ENCODE assay signal across 27 mouse cellular contexts in the genomic region with DNA sequence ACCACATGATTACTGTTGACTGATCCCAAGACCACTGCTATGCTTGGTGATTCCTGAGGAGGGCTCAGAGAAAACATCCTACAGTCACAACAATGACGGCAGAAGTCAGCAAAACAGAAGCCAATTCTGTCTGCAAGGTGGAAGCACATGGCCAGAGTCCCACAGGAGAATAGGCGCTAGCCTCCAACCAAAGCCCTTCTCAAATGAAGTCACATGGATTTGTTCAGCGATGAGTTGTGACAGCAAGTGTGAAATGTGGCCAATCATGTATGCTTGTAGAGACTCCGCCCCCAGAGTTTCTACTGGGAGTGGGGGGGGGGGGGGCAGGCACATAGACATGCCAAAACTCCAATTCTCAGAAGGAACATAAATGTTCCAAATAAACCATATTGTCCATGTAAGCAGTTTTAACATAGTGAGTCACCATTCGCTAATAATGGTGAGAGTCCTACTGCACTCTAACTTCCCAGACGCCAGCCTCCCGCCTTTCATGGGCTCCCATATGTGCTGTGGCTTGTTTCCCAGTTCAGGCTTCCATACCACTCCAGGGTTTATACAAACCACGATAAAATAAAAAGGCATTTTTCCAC.
A peak's percentile ranks its signal among the peaks of the same experiment; 100 is the strongest.
DNase-seq lines count a peak whose midpoint lies in the region; ATAC-seq and TF ChIP-seq lines count a peak whose summit lies in the region.
"Had no signal": no experiment of that assay in that cellular context is flagged by ENCODE, and none has a peak within 500 bp of the region (broad histone marks: within the 10 kb centered on the region; RNA-seq: fewer than 3 reads in every experiment).

No protein-coding gene starts in this region.

- 70% methylated on average over 8 of the region's 8 CpGs for WGBS in forebrain, embryonic 14.5 days
- WGBS in forebrain, embryonic 12.5 days: 88% methylated on average over 8 of the region's 8 CpGs
- WGBS in limb, embryonic 14.5 days: 66% methylated on average over 8 of the region's 8 CpGs

- H3K36me3 ChIP-seq in forebrain, embryonic 14.5 days (ENCODE audit: control insufficient read depth, insufficient read depth, low read length): no peaks in the 10 kb centered on the region
- H3K36me3 ChIP-seq in forebrain, embryonic 12.5 days (replicated peaks): no peaks in the 10 kb centered on the region
- no peaks in the 10 kb centered on the region for H3K36me3 ChIP-seq in limb, embryonic 14.5 days (ENCODE audit: control insufficient read depth, insufficient read depth, low read length)
- H3K36me3 ChIP-seq: embryonic facial prominence, embryonic 13.5 days; heart, embryonic 12.5 days; hindbrain, embryonic 15.5 days; kidney, embryonic 15.5 days; liver, embryonic 15.5 days; midbrain, embryonic 15.5 days had no signal

- H3K4me2 ChIP-seq in forebrain, embryonic 14.5 days (ENCODE audit: low read length): no peak overlapping the region
- no peak overlapping the region for H3K4me2 ChIP-seq in forebrain, embryonic 12.5 days
- no peak overlapping the region for H3K4me2 ChIP-seq in limb, embryonic 14.5 days (replicated peaks; ENCODE audit: low read depth, low read length, severe bottlenecking)
- H3K4me2 ChIP-seq: embryonic facial prominence, embryonic 13.5 days; heart, embryonic 12.5 days; hindbrain, embryonic 15.5 days; kidney, embryonic 15.5 days; liver, embryonic 15.5 days; lung, embryonic 14.5 days; midbrain, embryonic 15.5 days had no signal

- DNase-seq in forebrain, embryonic 14.5 days (ENCODE audit: low spot score): peak; percentile 65
- DNase-seq in layer of hippocampus, adult 11-12 months (ENCODE audit: low spot score): peak; percentile 17
- DNase-seq in layer of hippocampus, postnatal 14 days (ENCODE audit: low spot score in 2 of 2): no peak
- peak; percentile 8 for DNase-seq in NIH3T3 (ENCODE audit: low read depth)
- peak; percentile 63 for DNase-seq in limb, embryonic 14.5 days (ENCODE audit: low spot score)
- no peak for DNase-seq in c-Kit-positive CD71-positive TER-119-positive erythroid progenitor cells, embryonic 14.5 days (ENCODE audit: low spot score)
- DNase-seq: adrenal gland, postnatal 14 days; cerebellum, adult 9-10 months; gastrocnemius, adult 2 months; gastrocnemius, postnatal 36 days; heart, adult 2 months; kidney, adult 18-20 months; kidney, postnatal 25 days; lung, embryonic 14.5 days; lung, postnatal 14 days; right cerebral cortex, adult 18-20 months; spleen, adult 18-20 months; thymus, adult 2 months; thymus, postnatal 36 days had no signal

- no peak overlapping the region for H3K4me3 ChIP-seq in forebrain, embryonic 14.5 days (ENCODE audit: low read depth, low read length)
- no peak overlapping the region for H3K4me3 ChIP-seq in forebrain, embryonic 12.5 days (replicated peaks)
- H3K4me3 ChIP-seq in limb, embryonic 14.5 days (replicated peaks; ENCODE audit: low read length): no peak overlapping the region
- H3K4me3 ChIP-seq: embryonic facial prominence, embryonic 13.5 days; gastrocnemius, adult 2 months; heart, adult 2 months; heart, embryonic 12.5 days; hindbrain, embryonic 15.5 days; kidney, embryonic 15.5 days; layer of hippocampus, adult 2 months; liver, embryonic 15.5 days; midbrain, embryonic 15.5 days had no signal

- TF ChIP-seq POLR2A in limb, embryonic 14.5 days (IDR thresholded peaks at IDR 0.05; ENCODE audit: borderline replicate concordance, extremely low read depth, insufficient read depth, insufficient read length): no peak

- H3K4me1 ChIP-seq in forebrain, embryonic 14.5 days (ENCODE audit: control insufficient read depth, insufficient read depth, low read length): peaks cover 9% of the 10 kb centered on the region; the same call in 1 of the 2 replicates
- peaks cover 13% of the 10 kb centered on the region for H3K4me1 ChIP-seq in forebrain, embryonic 12.5 days
- H3K4me1 ChIP-seq in limb, embryonic 14.5 days (ENCODE audit: control insufficient read depth, insufficient read depth, low read length): peaks cover 8% of the 10 kb centered on the region

- H3K27me3 ChIP-seq in forebrain, embryonic 14.5 days (replicated peaks; ENCODE audit: control insufficient read depth, insufficient read depth, low read length): no peaks in the 10 kb centered on the region
- H3K27me3 ChIP-seq in forebrain, embryonic 12.5 days: no peaks in the 10 kb centered on the region
- no peaks in the 10 kb centered on the region for H3K27me3 ChIP-seq in limb, embryonic 14.5 days (ENCODE audit: control insufficient read depth, insufficient read depth, low read length)
- H3K27me3 ChIP-seq: embryonic facial prominence, embryonic 13.5 days; heart, embryonic 12.5 days; hindbrain, embryonic 15.5 days; midbrain, embryonic 15.5 days had no signal

- H3K9me3 ChIP-seq in forebrain, embryonic 14.5 days (replicated peaks; ENCODE audit: control insufficient read depth, low read length): no peaks in the 10 kb centered on the region
- H3K9me3 ChIP-seq in forebrain, embryonic 12.5 days: no peaks in the 10 kb centered on the region
- H3K9me3 ChIP-seq in limb, embryonic 14.5 days (ENCODE audit: control insufficient read depth, low read length): no peaks in the 10 kb centered on the region
- H3K9me3 ChIP-seq: embryonic facial prominence, embryonic 13.5 days; heart, embryonic 12.5 days; hindbrain, embryonic 15.5 days; kidney, embryonic 15.5 days; liver, embryonic 15.5 days; midbrain, embryonic 15.5 days had no signal

- no peak for ATAC-seq in forebrain, embryonic 14.5 days
- no peak for ATAC-seq in forebrain, embryonic 12.5 days (ENCODE audit: low FRiP score)
- peak; percentile 68 for ATAC-seq in limb, embryonic 14.5 days (ENCODE audit: low FRiP score, low read depth)
- ATAC-seq: midbrain, embryonic 15.5 days had no signal

- no peak overlapping the region for H3K9ac ChIP-seq in forebrain, embryonic 14.5 days (ENCODE audit: low read length)
- no peak overlapping the region for H3K9ac ChIP-seq in forebrain, embryonic 12.5 days
- no peak overlapping the region for H3K9ac ChIP-seq in limb, embryonic 14.5 days (ENCODE audit: low read depth, low read length, severe bottlenecking)
- H3K9ac ChIP-seq: embryonic facial prominence, embryonic 13.5 days; heart, embryonic 12.5 days; hindbrain, embryonic 15.5 days; kidney, embryonic 15.5 days; liver, embryonic 15.5 days; lung, embryonic 14.5 days; midbrain, embryonic 15.5 days had no signal

- H3K27ac ChIP-seq in forebrain, embryonic 14.5 days (ENCODE audit: low read depth, low read length): peak overlapping the region; percentile 21; the same call in 1 of the 2 replicates
- H3K27ac ChIP-seq in forebrain, embryonic 12.5 days: no peak overlapping the region
- no peak overlapping the region for H3K27ac ChIP-seq in limb, embryonic 14.5 days (replicated peaks; ENCODE audit: low read depth, low read length)
- H3K27ac ChIP-seq: embryonic facial prominence, embryonic 13.5 days; gastrocnemius, adult 2 months; heart, adult 2 months; hindbrain, embryonic 15.5 days; kidney, embryonic 15.5 days; layer of hippocampus, adult 2 months; liver, embryonic 15.5 days; midbrain, embryonic 15.5 days had no signal

Comparison
In these comparisons a context has a peak if more than half of its experiments do, and no peak if none do; other contexts are left out.
1. DNase-seq: peak in forebrain, embryonic 14.5 days (single experiment), layer of hippocampus, adult 11-12 months (single experiment), NIH3T3 (single experiment) and limb, embryonic 14.5 days (single experiment); none in layer of hippocampus, postnatal 14 days (0 of 2) and c-Kit-positive CD71-positive TER-119-positive erythroid progenitor cells, embryonic 14.5 days (single experiment).